Mouse (Mus musculus) lung, embryonic 14.5 days (tissue): ENCODE data around the gene Grm8. TPM values are rescaled to one million over a fixed set of nuclear protein-coding genes. Genes with fewer than 3 reads are reported as not detected.

Source experiments
- ATAC-seq: fragments of 200-750 bp; cut with Nextera tagmentation; 2 replicates; pipeline ENCODE4 v1.8.0; 2017; ENCODE audit warnings: mild to moderate bottlenecking, moderate TSS enrichment, moderate library complexity; ENCODE audit not compliant: insufficient read depth
- DNase-seq: peaks from one replicate; pipeline ENCODE4 v3.0.0-alpha.2; 2015
- H3K27ac ChIP-seq: fragments of 300-500 bp; sonication (generic); 2 replicates; pipeline ENCODE4 v1.5.1; 2014; ENCODE audit warnings: low read depth, mild to moderate bottlenecking, moderate library complexity
- H3K27me3 ChIP-seq: fragments of 300-500 bp; sonication (generic); 2 replicates; pipeline ENCODE4 v1.6.1; 2014; ENCODE audit warnings: low read length, control low read depth; ENCODE audit not compliant: insufficient read depth
- H3K36me3 ChIP-seq: fragments of 300-500 bp; sonication (generic); 2 replicates; pipeline ENCODE4 v1.6.1; 2014; ENCODE audit warnings: control low read depth; ENCODE audit not compliant: insufficient read depth
- H3K4me1 ChIP-seq: fragments of 300-500 bp; sonication (generic); 2 replicates; pipeline ENCODE4 v1.6.1; 2014; ENCODE audit warnings: antibody characterized with exemption, control low read depth; ENCODE audit not compliant: insufficient read depth
- H3K4me2 ChIP-seq: fragments of 300-500 bp; sonication (generic); 2 replicates; pipeline ENCODE4 v1.6.1; 2014; ENCODE audit warnings: mild to moderate bottlenecking
- H3K4me3 ChIP-seq: fragments of 300-500 bp; sonication (generic); 2 replicates; pipeline ENCODE4 v1.5.1; 2014; ENCODE audit warnings: low read depth, low read length
- H3K9ac ChIP-seq: fragments of 300-500 bp; sonication (generic); 2 replicates; pipeline ENCODE4 v1.6.1; 2014
- H3K9me3 ChIP-seq: fragments of 300-500 bp; sonication (generic); 2 replicates; pipeline ENCODE4 v1.6.1; 2016; ENCODE audit warnings: low read depth, low read length, control low read depth
- CTCF ChIP-seq: IDR thresholded peaks from 2 replicates; pipeline ENCODE4 v1.5.1; 2016; ENCODE audit warnings: antibody characterized with exemption, low read depth
- WGBS: fragments of 180-500 bp; shearing (Covaris S2); extraction: QIAGEN DNeasy Blood & Tissue Kit; methylation state at CpG from one replicate; pipeline ENCODE4 v1.1.7; 2014; 5-methylcytosine and 5-hydroxymethylcytosine counted together
- polyA plus RNA-seq: library from polyadenylated mRNA; unstranded; fragments of >200 nt; fragmentation: Nextera tagmentation; extraction: Ambion mirVana; gene quantifications from 2 replicates; pipeline ENCODE4 v1.2.1, GENCODE M21; 2014

Gene Grm8
- polyA plus RNA-seq, 1 experiment from 2014 or later, result not detected

- H3K27ac ChIP-seq, result no peak overlapping the region
- H3K27me3 ChIP-seq, result no peaks in the 10 kb centered on the region
- no peaks in the 10 kb centered on the region for H3K9me3 ChIP-seq
- H3K9ac ChIP-seq, result no peak overlapping the region
- no peaks in the 10 kb centered on the region for H3K4me1 ChIP-seq
- H3K4me2 ChIP-seq, result no peak overlapping the region
- H3K4me3 ChIP-seq, result no peak overlapping the region
- DNase-seq (no peak), ATAC-seq (no peak)
- no peak for TF ChIP-seq CTCF
- H3K36me3 ChIP-seq, result no peaks in the 10 kb centered on the region
- 63% methylated on average over 1 of the region's 1 CpGs for WGBS
These were observed 488.5 kb downstream of the Grm8 start for GRCm38 (mm10) chr6:27646503-27646902.

GRCm38 (mm10) chr6:27645054-27645453, 489.9 kb downstream of the Grm8 start:
- H3K4me1 ChIP-seq, result no peaks in the 10 kb centered on the region
- H3K4me3 ChIP-seq, result no peak overlapping the region
- ATAC-seq (no peak), DNase-seq (no peak)
- H3K4me2 ChIP-seq, result no peak overlapping the region
- TF ChIP-seq CTCF, result no peak
- H3K27me3 ChIP-seq, result no peaks in the 10 kb centered on the region
- H3K27ac ChIP-seq, result no peak overlapping the region
- no peaks in the 10 kb centered on the region for H3K9me3 ChIP-seq
- WGBS, result 30% methylated on average over 5 of the region's 5 CpGs
- H3K36me3 ChIP-seq, result no peaks in the 10 kb centered on the region
- H3K9ac ChIP-seq, result no peak overlapping the region

GRCm38 (mm10) chr6:27635898-27636297, 499.1 kb downstream of the Grm8 start:
- H3K27me3 ChIP-seq, result no peaks in the 10 kb centered on the region
- no peak overlapping the region for H3K4me3 ChIP-seq
- H3K27ac ChIP-seq, result no peak overlapping the region
- WGBS, result 65% methylated on average over 3 of the region's 3 CpGs
- TF ChIP-seq CTCF, result no peak
- no peak for ATAC-seq
- H3K36me3 ChIP-seq, result no peaks in the 10 kb centered on the region
- no peak for DNase-seq
- H3K9ac ChIP-seq, result no peak overlapping the region
- no peak overlapping the region for H3K4me2 ChIP-seq
- H3K4me1 ChIP-seq, result no peaks in the 10 kb centered on the region
- no peaks in the 10 kb centered on the region for H3K9me3 ChIP-seq

- H3K4me3 ChIP-seq, result no peak overlapping the region
- no peak overlapping the region for H3K27ac ChIP-seq
- TF ChIP-seq CTCF, result no peak
- no peaks in the 10 kb centered on the region for H3K9me3 ChIP-seq
- H3K36me3 ChIP-seq, result no peaks in the 10 kb centered on the region
- no peaks in the 10 kb centered on the region for H3K27me3 ChIP-seq
- no peak for DNase-seq
- no peak overlapping the region for H3K4me2 ChIP-seq
- 73% methylated on average over 4 of the region's 4 CpGs for WGBS
- no peak for ATAC-seq
- no peaks in the 10 kb centered on the region for H3K4me1 ChIP-seq
- no peak overlapping the region for H3K9ac ChIP-seq
These were observed 517.5 kb downstream of the Grm8 start for GRCm38 (mm10) chr6:27617472-27617871.

- no peak for DNase-seq
- H3K9ac ChIP-seq, result no peak overlapping the region
- no peaks in the 10 kb centered on the region for H3K4me1 ChIP-seq
- H3K9me3 ChIP-seq, result no peaks in the 10 kb centered on the region
- WGBS, result 74% methylated on average over 2 of the region's 2 CpGs
- no peak overlapping the region for H3K27ac ChIP-seq
- TF ChIP-seq CTCF, result no peak
- no peaks in the 10 kb centered on the region for H3K27me3 ChIP-seq
- no peak for ATAC-seq
- H3K4me2 ChIP-seq, result no peak overlapping the region
- H3K4me3 ChIP-seq, result no peak overlapping the region
- H3K36me3 ChIP-seq, result no peaks in the 10 kb centered on the region
These were observed 554.5 kb downstream of the Grm8 start for GRCm38 (mm10) chr6:27580485-27580884.

- 64% methylated on average over 6 of the region's 6 CpGs for WGBS
- TF ChIP-seq CTCF, result no peak
These were observed 589.5 kb downstream of the Grm8 start for GRCm38 (mm10) chr6:27545516-27545915.

GRCm38 (mm10) chr6:27517620-27518019, 617.4 kb downstream of the Grm8 start:
- no peaks in the 10 kb centered on the region for H3K4me1 ChIP-seq
- ATAC-seq (no peak), DNase-seq (no peak)
- TF ChIP-seq CTCF, result no peak
- H3K9ac ChIP-seq, result no peak overlapping the region
- no peak overlapping the region for H3K4me2 ChIP-seq
- 44% methylated on average over 1 of the region's 1 CpGs for WGBS
- H3K9me3 ChIP-seq, result no peaks in the 10 kb centered on the region
- no peak overlapping the region for H3K27ac ChIP-seq
- H3K27me3 ChIP-seq, result no peaks in the 10 kb centered on the region
- H3K36me3 ChIP-seq, result no peaks in the 10 kb centered on the region
- no peak overlapping the region for H3K4me3 ChIP-seq

More at GRCm38 (mm10) chr6:27545516-27545915, 589.5 kb downstream of the Grm8 start:
- Histone ChIP-seq H3K36me3 (no peaks in the 10 kb centered on the region), H3K9ac (no peak overlapping the region), H3K27me3 (no peaks in the 10 kb centered on the region), H3K4me2 (no peak overlapping the region), H3K4me3 (no peak overlapping the region), H3K9me3 (no peaks in the 10 kb centered on the region), H3K27ac (no peak overlapping the region), H3K4me1 (no peaks in the 10 kb centered on the region)
- no peak for DNase-seq
- no peak for ATAC-seq

GRCm38 (mm10) chr6:27460998-27461397, 674.0 kb downstream of the Grm8 start:
- Histone ChIP-seq H3K36me3 (no peaks in the 10 kb centered on the region), H3K27me3 (no peaks in the 10 kb centered on the region), H3K9ac (no peak overlapping the region), H3K4me3 (no peak overlapping the region), H3K27ac (no peak overlapping the region), H3K4me1 (no peaks in the 10 kb centered on the region), H3K4me2 (no peak overlapping the region), H3K9me3 (no peaks in the 10 kb centered on the region)
- no peak for DNase-seq
- ATAC-seq, result no peak
- no peak for TF ChIP-seq CTCF
- WGBS, result 61% methylated on average over 5 of the region's 5 CpGs
